In the genomic region with DNA sequence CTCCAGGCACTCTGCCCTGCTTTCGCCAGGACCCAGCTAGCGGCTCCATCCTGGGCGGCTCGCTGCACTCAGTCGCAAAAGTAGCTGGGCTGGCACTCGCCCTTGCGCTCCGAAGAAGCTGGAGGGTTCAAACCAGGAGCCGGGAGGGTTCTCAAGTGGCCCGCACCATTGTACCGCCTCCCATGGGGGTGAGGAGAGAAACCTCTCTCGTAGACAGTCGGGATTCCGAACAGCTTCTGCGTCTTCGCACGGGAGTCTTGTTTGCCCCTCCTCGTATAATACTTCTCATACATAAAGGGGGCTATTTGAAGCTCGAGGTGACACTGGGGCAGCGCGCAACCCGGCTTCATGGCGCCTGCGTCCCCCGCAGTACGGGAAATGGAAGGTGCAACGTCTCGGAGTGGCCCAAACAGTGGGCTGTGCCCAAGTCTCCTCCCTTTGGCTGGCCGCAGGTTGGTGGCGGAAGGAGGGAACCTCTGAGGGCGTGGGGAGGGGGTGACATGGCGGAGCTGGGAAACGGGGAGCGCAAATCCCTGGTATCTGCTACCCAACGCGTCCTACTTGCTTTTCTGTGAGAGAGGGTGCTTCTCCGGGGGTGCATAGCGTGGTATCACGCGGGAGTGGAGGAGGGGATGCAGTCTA, we compare ENCODE assay signal across 8 mouse cellular contexts. TPM values are rescaled to one million over a fixed set of nuclear protein-coding genes. Genes with fewer than 3 reads are reported as not detected.
A peak's percentile ranks its signal among the peaks of the same experiment; 100 is the strongest.
DNase-seq lines count a peak whose midpoint lies in the region; ATAC-seq lines count a peak whose summit lies in the region.

A gene (plus strand): TSS at position 124 of the 642 bp plus-strand sequence.

- WGBS in hindbrain, embryonic 12.5 days, result under 1% methylated on average over 40 of the region's 40 CpGs

- H3K36me3 ChIP-seq in hindbrain, embryonic 12.5 days, result no peaks in the 10 kb centered on the region

- peak; percentile 89 for ATAC-seq in hindbrain, embryonic 12.5 days (ENCODE audit: low FRiP score)

- no peaks in the 10 kb centered on the region for H3K9me3 ChIP-seq in hindbrain, embryonic 12.5 days (replicated peaks)

- H3K9ac ChIP-seq in hindbrain, embryonic 12.5 days, result peak within 1 kb of the TSS; percentile 68

- DNase-seq in MN1 (ENCODE audit: low spot score), result peak; percentile 94
- peak; percentile 91 for DNase-seq in cerebellum, adult 9-11 months
- DNase-seq in frontal cortex, postnatal 10 days (ENCODE audit: low spot score in 2 of 2), result peak; percentile 78 to 86
- peak; percentile 91 to 96 for DNase-seq in layer of hippocampus, postnatal 14 days (ENCODE audit: low spot score in 2 of 2)
- peak; percentile 90 for DNase-seq in lung, postnatal 14 days
- DNase-seq in retina, adult 2 months (ENCODE audit: low read depth, low spot score), result peak; percentile 58
- DNase-seq in thymus, postnatal 36 days, result peak; percentile 90

- H3K4me2 ChIP-seq in hindbrain, embryonic 12.5 days (replicated peaks), result peak within 1 kb of the TSS; percentile 83

- H3K27me3 ChIP-seq in hindbrain, embryonic 12.5 days, result peaks cover 35% of the 10 kb centered on the region

- H3K4me3 ChIP-seq in hindbrain, embryonic 12.5 days, result peak within 1 kb of the TSS; percentile 59

- peaks cover 54% of the 10 kb centered on the region for H3K4me1 ChIP-seq in hindbrain, embryonic 12.5 days

- peak within 1 kb of the TSS; percentile 90 for H3K27ac ChIP-seq in hindbrain, embryonic 12.5 days

RNA-seq across cellular contexts. Expression of the gene that starts here (rescaled TPM):
- polyA plus RNA-seq in hindbrain, embryonic 12.5 days (2016; fragmentation: Nextera tagmentation; extraction: Ambion mirVana), result 1.7 and 1.8 TPM in 2 replicates
- 10 to 100 TPM; 39.5 to 41.9 TPM for total RNA-seq in layer of hippocampus, postnatal 14 days (2021)

Comparison
In these comparisons a context has a peak if more than half of its experiments do, and no peak if none do; other contexts are left out.
1. Peak in every context shown above with its lines: DNase-seq, ATAC-seq, H3K4me3 ChIP-seq and H3K27ac ChIP-seq.